Mouse (Mus musculus) ES-E14 (cell line): ENCODE measurements around the gene Slc25a18.

Experiments used
- HCFC1 ChIP-seq: IDR thresholded peaks from 2 replicates; pipeline ENCODE4 v1.6.1; 2012; ENCODE audit warnings: low read length, inconsistent platforms, borderline replicate concordance; ENCODE audit not compliant: insufficient read depth
- MAFK ChIP-seq: IDR thresholded peaks from 2 replicates; pipeline ENCODE4 v1.6.1; 2014; ENCODE audit warnings: mild to moderate bottlenecking, low read depth, low read length, inconsistent platforms; ENCODE audit not compliant: insufficient read depth
- ZNF384 ChIP-seq: IDR thresholded peaks from 2 replicates; pipeline ENCODE4 v1.6.1; 2012; ENCODE audit warnings: low read depth, low read length, inconsistent platforms

- TF ChIP-seq ZNF384 (no peak), HCFC1 (no peak), MAFK (no peak)
Observed at GRCm38 (mm10) chr6:120820144-120820543, 46.8 kb downstream of the Slc25a18 start.
